Mouse (Mus musculus) frontal cortex, adult (tissue): ENCODE data around the gene Metap1d.

ENCODE experiments used
- ATAC-seq: cut with Nextera tagmentation; 2 replicates; pipeline ENCODE4 v1.9.2; 2017; ENCODE audit warnings: mild to moderate bottlenecking, moderate library complexity, mixed read lengths; ENCODE audit not compliant: low TSS enrichment

Gene Metap1d

DNA sequence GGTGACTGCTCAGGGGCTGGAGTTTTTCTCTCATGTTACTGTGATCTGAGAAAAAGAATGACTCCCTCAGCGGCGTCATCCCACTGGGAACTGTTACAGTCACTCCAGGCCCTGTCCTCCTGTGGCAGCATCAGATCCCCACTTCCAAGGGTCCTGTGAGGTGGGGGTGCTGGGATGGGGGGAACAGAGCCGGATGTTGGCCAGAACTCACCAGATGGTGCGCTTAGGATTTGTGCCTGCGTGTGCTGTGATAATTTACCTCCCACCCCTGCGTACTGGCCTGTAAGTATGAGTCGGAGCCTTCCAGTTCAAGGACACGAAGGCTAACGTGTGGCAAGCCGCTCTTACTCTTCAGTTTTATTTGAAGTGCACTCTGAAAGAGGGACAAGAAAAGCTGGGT is 22.2 kb downstream of the Metap1d start:
- ATAC-seq = no peak

DNA sequence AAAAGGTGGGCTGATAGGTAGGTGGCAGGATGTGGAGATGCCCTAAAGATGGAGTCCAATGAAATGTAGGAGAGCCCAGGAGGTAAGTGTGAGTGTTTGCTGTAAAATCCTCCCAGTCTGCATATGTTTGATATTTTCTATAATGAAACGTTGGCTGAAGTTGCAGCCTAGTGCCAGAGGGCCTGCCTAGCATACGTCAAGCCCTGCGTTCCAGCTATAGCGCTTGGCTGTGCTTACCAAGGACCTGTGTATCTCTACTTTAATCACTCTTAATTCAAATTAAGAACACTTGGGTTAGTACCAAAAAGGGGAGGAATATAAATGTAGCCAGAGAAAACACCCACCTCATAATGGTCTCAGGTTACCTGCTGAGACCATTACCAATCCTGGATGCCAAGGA is 22.7 kb downstream of the Metap1d start:
- no peak for ATAC-seq

DNA sequence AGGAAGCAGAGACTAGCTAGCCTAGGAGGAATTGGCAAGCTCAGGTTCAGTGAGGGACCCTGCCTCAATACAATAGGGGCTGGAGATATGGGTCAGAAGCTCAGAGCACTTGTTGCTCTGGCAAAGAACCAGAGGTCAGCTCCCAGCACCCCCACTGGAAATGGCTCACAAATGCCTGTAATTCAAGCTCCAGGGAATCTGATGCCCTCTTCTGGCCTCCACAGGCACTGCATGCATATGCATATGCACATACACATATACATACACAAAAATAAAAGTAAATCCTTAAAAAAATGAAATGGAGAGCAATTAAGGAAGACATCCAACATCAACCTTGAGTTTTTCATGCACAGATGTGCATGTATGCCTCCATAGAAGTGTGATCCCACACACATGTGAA is 24.7 kb downstream of the Metap1d start:
- no peak for ATAC-seq

DNA sequence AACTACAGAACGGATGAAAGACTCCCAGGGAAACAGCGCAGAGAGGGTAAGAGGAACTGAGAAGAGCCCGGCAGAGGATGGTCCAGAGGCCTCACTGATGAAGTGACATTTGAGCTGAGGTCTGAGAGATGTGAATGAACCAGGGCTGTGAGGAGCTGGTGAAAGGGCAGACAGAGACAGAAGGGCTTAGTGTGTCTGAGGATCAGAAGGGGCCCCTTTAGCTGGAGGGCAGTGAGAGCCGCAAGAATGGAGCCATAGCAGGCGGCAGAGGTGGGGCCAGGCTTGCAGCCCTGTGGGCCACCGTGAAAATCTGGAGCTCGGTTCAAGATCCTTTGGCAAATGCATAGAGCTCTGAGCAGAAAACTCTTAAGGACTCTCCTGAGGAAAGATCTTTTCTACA is 26.8 kb downstream of the Metap1d start:
- ATAC-seq = no peak

DNA sequence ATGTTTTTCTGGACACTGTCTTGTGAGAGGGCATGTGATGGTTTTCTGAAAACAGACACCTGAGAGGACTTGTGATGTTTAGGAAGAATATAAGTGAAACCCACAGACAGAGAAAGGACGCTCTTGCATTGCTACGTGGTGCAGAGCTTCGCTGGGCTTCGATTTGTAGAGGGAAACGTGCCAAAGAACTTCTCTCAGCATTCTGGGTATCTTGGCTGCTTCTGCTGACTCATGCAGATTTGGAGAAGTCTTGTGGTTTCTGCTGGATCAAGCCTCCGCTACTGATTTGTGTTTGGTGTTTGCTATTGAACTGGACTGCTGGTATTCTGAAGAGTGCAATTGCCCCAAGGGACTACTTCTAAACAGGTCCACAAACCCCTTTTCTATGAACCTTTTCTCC is 28.7 kb downstream of the Metap1d start:
- ATAC-seq = no peak

DNA sequence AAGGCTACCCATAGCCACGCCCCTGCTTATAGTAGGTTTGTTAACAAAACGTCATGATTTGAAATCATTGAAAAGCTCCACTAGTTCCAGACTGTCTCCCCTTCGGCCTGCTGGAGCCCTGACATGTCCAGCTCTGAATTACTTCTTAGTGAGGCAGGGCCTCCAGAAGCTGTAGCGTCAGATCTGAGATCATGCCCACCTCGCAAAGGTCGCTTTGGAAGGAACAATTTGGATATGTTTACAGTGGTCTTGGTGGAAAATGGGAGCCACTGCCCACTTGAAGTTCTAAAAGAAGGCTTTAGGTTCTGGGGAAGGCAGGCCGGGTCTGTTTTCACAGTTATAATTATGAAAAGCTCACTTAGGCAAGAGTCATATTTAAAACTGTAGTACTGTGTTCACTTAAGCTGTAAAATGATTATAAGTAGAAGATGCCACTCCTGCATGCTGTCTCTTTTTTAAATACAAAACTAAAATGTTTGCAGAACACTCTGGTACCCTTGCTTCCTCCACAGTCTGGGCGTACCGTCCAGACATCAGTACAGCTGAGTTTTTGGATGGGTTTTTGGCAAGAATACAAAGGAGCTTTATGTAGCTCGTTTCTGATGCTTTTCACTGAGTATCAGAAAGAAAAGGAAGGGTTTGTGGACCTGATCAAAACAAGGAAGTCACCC is 30.1 kb downstream of the Metap1d start:
- peak; percentile 77 for ATAC-seq

DNA sequence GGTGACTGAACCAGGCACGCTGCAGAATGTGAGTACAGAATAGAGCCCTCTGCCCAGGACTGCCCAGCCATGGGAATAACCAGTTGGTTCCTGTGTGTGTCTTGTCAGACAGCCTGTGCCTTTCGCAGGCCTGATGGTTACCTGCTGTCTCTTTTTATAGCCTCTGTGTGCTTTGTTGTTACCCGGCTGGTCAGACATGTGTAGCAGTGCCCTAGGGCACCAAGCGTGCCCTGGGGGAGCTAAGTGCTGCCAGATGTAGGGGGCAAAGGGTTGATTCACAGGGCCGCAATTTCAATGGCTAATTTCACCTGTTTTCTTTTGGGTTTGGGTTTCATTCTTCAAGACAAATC is 30.6 kb downstream of the Metap1d start:
- ATAC-seq = no peak

DNA sequence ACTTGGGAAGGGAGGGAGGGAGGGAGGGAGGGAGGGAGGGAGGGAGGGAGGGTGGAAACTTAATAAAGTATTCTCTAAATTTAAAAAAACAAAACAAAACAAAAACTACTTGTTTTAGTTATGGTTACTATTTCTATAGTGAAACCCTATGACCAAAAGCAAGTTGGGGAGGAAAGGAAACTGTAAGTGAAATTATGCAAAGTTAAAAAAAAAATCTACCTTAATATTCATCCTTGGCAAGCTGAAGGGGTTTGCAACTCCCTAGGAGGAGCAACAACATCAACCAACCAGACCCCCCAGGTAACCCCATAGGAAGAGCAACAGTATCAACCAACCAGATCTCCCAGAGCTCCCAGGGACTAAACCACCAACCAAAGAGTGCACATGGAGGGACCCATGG is 38.2 kb downstream of the Metap1d start:
- no peak for ATAC-seq

DNA sequence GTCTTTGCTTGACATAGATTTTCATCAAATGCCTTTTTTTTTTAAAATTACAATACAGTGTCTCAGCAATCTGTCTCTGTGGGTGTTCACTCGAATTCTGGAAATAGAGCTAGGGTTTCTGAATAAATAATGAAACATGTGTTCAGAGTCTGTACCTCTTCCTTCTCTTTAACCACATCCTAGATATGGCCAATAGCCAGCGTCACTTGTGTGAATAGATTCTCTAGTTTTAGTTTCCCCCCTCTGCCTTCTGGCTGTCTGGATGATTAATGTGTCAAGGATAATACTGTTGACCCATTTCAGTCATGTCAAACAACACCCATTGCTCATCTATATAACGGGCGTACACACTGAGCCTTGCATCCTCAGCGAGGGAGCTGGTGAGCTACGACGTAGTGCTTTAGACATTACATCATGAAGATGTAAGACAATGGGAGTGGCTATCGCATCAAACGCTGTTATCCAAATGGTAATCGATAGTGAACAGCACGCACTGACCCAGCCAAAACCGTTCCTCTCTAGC is 40.1 kb downstream of the Metap1d start:
- ATAC-seq = no peak

DNA sequence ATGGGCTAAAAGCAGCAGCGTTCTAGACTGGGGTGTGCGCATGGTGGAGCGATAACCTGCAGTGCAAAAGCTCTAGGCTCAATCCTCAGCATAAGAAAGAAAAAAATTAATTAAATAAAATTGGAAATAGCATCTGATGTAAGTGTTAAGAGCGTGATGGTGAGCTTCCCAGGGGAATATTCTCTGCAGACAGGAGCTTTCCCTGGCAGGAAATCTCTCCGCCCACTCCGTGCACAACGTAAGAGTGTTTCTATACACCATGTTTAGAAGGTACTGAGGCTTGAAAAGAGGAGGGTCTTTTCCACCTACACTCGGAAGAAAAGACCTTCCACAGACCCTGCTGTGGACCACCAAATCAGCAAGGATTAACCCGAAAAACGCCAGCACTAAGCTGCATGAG is 41.4 kb downstream of the Metap1d start:
- peak; percentile 82 for ATAC-seq

DNA sequence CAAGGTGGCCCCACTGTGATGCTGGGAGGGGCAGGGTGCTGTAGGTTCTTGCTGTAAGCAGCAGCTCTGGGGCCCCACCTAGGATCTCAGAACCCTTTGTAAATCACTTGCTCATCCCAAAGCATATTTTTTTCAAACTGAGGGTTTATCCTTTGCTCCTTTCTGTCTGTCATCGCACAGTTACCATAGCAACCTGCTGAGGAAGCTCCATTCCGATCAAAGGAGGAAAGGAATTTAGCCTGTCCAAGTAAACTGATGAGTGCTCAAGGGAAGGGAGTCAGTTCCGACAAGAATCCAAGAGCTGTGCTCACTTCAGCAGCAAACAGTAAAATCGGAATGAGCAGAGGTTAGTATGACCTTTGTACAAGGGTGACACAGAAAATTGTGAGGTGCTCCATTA is 41.9 kb downstream of the Metap1d start:
- ATAC-seq = no peak

DNA sequence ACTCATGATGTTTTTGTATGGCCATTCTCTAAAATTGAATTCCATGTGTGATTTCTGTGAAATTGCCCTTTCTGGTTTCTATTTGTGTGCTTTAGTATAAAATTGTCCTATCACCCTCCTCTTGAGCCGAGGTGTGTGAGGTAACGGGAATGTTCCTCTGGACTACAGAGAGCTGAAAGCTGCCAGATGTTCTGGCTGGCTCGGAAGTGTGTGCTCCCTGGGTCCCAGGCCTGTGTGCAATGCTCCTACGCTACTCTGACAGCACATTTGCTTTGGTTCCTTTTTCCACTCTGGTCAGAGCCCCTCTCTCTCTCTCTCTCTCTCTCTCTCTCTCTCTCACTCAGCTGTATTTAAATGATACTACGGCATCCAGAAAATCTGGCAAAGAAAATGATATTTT is 44.1 kb downstream of the Metap1d start:
- no peak for ATAC-seq

DNA sequence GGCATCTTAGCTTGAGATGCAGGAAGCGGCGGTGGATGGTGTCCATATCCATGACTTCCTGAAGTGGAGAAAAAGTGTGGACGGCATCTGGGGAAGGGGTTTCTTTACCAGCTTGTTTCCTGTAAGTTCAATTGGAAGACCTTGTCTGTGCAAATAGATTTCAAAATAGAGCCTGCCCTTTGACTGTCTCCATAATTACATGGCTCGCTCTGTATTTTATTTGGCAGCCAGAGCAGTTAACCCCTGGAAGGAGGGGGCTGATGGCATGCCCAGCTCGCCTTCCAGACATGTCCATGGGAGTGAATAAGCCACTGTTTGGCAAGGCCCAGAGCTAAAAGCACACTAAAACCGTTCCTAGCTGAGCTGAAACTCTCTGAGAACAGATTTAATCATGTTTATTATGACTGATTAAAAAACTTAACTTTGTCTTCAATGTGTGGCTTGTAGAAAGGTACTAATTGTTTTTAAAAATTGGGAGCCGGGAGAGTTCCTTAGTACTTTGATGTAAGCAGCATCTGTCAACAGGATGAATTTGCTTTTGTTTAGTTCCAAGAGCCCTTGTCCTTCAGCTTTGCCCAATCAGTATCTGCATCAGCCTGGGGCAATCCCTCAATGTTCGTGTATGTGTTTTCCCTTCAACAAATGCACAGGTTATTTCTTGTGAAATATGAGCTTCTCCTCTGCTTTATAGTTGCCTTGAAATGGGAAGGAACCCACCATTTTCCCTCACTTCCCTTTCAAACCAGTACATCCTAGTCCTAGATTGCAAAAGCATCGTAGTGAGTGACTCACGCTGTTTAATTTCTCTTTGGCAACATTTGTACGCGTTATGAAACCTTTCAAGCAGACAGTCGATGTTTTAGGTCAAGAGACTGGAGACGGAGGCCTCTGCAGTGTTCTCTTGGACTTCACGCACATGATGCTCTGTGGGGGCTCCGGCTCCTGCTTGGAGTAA is 46.5 kb downstream of the Metap1d start:
- no peak for ATAC-seq

DNA sequence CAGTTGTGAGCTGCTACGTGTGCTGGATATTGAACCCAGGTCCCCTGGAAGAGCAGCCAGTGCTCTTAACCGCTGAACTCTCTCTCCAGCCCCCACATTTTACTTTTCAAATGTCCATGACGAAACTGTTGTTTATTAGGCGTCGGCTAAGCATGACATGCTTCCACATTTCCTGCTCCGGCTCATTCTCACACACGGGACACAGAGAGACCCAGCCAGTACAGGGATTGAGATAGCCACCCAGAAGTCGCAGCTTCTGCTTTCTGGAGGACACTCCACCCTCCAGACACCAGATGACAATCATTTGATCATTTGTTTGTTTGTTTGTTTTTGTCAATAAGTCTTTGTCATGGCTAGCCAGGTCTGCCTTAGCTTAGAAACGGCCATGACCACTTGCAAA is 51.8 kb downstream of the Metap1d start:
- no peak for ATAC-seq

DNA sequence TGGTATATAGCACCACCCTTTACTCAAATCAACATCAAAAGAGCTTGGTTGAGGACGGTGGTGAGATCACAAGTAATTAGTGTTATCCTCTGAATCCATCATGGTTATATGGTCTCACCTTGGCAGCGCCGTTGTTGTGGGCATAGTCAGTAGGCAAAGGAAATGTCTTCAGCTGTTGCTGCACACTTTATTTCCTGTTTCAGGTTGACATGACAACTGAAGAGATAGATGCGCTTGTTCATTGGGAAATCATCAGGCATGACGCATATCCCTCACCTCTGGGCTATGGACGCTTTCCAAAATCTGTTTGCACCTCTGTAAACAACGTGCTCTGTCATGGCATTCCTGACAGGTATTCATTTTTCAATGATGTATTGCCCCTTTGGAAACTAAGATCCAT is 58.1 kb downstream of the Metap1d start:
- ATAC-seq = no peak

DNA sequence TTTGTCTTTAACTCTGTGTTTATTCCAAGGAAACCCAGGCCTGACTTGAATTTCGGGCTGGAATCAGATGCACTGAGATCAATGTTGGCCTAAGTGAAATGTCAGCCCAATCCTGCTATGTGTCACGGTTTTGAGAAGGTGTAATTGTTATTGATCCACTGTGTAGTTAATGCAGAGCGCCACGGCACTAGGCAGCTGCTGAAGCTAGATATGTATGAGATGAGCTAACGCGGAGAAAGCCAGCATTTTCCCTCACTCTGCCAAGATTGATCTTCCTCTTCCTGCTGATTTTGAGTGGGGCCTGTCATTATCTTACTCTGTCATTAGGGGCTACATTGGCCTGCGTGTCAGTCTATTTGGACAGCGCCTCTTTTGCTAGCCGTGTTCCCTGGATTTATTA is 59.2 kb downstream of the Metap1d start:
- no peak for ATAC-seq

DNA sequence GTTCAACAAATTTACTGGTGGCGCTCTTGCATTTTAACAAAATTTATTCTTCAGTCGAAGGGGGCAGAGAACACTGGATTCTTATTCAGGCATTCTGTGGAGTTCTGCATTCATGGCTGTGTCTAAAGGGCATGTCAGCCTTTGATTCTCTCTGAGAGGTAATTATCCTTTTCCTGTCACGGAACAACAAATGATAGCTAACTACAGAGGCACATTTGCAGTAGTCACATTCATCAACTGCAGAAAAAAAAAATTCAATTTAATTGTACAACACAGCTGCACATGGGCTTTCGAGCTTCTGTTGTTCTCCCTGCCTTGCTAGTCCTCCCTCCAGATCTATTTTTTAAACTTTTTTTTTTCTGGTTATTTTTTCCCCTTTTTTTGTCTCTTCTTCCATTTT is 63.9 kb downstream of the Metap1d start:
- ATAC-seq = no peak

DNA sequence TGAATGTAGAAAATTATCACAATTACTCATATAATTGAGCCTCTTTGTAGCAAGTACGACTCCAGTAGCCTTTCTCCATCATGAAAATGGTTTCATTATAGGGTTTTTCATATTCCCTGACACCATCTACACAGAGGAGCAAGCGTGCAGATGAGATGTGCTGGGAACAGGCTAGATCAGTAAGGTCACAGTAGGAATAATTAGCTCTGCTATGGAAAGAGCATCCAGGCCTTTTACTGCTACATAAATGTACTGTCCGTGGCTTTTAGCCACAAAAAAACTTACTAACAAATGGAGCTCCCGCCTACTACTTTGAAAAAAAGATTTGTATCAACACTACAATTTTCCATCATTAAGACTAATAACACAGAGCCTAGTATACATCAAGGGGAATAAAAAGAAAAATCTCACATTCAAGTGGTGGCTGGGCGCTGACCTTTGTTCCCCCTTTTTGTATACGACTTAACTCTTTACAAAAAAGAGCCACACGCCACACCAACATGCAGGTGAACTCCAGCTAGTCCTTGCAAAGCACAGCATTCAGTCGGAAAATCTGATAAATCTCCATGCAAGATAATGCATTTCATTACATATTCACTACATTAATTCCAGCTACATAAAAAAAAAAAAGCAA is 64.5 kb downstream of the Metap1d start:
- no peak for ATAC-seq

DNA sequence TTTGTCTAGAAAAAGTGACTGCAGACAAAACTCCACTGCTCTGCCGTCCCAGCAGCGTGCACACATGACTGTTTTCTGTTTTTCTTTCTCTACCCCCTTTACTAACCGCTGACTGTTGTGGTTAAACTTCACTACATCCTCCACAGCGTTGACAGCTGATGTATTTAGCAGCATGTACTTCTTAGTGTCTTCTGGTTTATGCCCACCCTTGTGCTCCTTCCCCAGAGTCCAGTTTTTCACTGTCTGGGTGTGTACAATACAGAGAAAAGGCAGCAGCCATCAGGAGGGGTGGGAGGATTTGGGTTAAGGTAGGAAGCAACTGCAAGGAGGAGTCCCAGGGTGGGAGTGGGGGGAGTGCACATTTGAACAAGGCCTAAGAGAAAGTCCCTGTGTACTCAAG is 69.8 kb downstream of the Metap1d start:
- ATAC-seq = no peak

DNA sequence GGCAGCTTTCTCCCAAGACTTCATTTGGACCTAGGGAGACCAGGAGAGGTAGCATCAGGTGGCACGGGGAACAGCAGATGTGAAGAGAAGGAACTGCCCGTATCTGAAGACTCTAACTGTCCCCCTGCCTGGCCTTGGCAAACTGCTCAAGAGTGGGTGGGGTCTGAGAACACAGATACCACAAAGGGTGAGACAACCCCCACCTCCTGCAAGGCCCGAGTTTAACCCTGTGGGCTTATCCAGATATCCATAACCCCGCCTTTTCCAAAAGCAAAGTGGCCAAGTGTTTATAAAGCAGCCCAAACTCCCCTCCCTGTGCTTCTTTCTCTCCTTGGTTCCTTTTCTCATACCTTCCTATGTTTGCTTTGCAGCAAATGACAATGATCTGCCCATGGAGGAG is 70.4 kb downstream of the Metap1d start:
- ATAC-seq = no peak

DNA sequence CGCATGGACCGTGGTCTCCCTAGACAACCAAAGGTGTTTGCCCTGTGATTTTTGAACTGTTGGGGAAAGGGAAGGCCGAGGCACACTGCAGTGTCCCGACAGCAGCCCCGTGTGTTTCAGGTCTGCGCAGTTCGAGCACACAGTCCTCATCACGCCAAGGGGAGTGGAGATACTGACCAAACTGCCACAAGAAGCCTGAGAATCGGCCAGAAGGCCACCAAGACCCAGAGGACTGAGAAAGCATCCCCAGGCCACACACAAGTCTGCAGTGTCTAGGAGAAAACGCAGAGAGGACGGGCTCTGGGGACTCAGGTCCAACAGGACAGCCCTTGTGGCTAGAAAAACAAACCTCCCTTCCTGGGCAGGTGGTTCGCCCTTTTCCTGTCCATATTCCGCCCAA is 71.7 kb downstream of the Metap1d start:
- no peak for ATAC-seq

DNA sequence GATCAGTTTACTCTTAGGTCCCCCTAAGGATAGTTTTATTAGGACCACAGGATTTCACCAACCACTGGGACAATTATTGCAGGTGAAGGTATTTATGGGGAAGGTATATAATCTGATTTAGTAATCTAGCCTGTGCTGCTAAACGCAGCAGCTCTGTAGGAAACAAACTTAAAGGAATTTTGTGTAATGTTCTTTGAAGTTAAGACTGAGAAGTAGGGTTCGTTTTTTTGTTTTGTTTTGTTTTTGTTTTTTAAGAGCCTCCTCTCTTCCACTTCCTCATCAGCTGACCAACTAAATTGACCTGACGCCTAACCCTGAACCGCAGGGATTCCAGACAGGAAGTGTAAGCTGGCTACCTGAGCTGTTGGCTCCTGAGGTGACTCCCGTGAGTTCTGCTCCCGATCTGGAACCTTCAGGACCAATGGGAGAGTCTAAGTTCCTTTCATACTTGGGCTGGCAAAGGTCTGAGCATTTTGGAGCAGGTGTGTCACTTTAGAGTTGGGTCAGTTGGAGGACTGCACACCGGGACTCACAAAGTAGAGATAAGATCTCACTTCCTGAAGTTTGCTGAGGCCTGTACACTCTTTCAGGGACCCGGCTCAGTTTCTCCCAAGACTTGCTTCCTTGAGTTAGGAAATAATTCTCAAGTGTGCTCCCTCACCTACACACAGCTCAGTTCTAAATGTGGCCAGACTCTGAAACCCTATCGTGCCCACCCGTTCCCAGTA is 73.7 kb downstream of the Metap1d start:
- no peak for ATAC-seq
